ENCODE assay signal across 8 mouse cellular contexts in genomic region chr19:42752363-42752931, GRCm38 (mm10). TPM values are rescaled to one million over a fixed set of nuclear protein-coding genes. Genes with fewer than 3 reads are reported as not detected.
DNase-seq lines count a peak whose midpoint lies in the region.

Gene Pyroxd2 (minus strand): TSS chr19:42752775.

- H3K79me2 ChIP-seq in macrophage (ENCODE audit: inconsistent target): no peaks in the 10 kb centered on the region

- peak; percentile 92 for DNase-seq in adrenal gland, postnatal 14 days
- DNase-seq in embryo, embryonic 11 days: peak; percentile 89
- peak; percentile 84 for DNase-seq in gastrocnemius, postnatal 14 days
- peak; percentile 22 for DNase-seq in hindlimb bud, embryonic 11.5 days (ENCODE audit: extremely low spot score, low read depth, low spot score)
- peak; percentile 19 to 34 for DNase-seq in left cerebral cortex, adult 8-10 months (ENCODE audit: low spot score in 2 of 2)
- DNase-seq in right cerebral cortex, adult 2 months (ENCODE audit: low spot score in 2 of 2): peak; percentile 38 to 55
- peak; percentile 83 to 87 for DNase-seq in urinary bladder, postnatal 4 days (ENCODE audit: low spot score in 2 of 2)

- WGBS in macrophage (ENCODE audit: missing documents): 25% methylated on average over 22 of the region's 22 CpGs

- peak within 1 kb of the TSS; percentile 88 for H3K27ac ChIP-seq in macrophage

- no peaks in the 10 kb centered on the region for H3K36me3 ChIP-seq in macrophage (ENCODE audit: inconsistent target)

- intact Hi-C loops in gastrocnemius, postnatal 14 days (cut with DNase I; ENCODE audit: low total_unique reads): no loop called here

- H3K4me3 ChIP-seq in macrophage (ENCODE audit: inconsistent target): peak within 1 kb of the TSS; percentile 24

RNA-seq across cellular contexts. Expression of gene Pyroxd2, which starts in this region (rescaled TPM):
- 18.5 and 19.8 TPM in 2 replicates for total RNA-seq in adrenal gland, postnatal 14 days (2021)
- 1 to 10 TPM; 1.7 to 2.0 TPM for total RNA-seq in gastrocnemius, postnatal 14 days (2021)
- total RNA-seq in left cerebral cortex, adult 8-10 months (2022): 1 to 10 TPM; 2.9 to 4.0 (median 3.7) TPM
- 10 to 100 TPM in 25 of 26 experiments, 1 to 10 TPM in 1; 9.3 to 53.6 (median 23.2) TPM for total RNA-seq in macrophage (2018; cell fraction: chromatin; rRNA removed)
- 1 to 10 TPM; 1.0 to 4.2 (median 2.5) TPM for total RNA-seq in macrophage (2018; cell fraction: cytosol; rRNA removed)
- 10 to 100 TPM in 14 of 26 experiments, 1 to 10 TPM in 12; 3.2 to 29.1 (median 14.3) TPM for total RNA-seq in macrophage (2018; cell fraction: nucleus; rRNA removed)
- polyA plus RNA-seq in macrophage (2018): 2.1 to 4.3 TPM (median 3.8 TPM) in 3 replicates

Comparison
In these comparisons a context has a peak if more than half of its experiments do, and no peak if none do; other contexts are left out.
1. Peak in every context shown above with its lines: DNase-seq, H3K4me3 ChIP-seq and H3K27ac ChIP-seq.
2. DNase-seq: peak in every context shown above with its lines; median percentile 92 in adrenal gland, postnatal 14 days; 89 in embryo, embryonic 11 days; 85 in urinary bladder, postnatal 4 days; 84 in gastrocnemius, postnatal 14 days; 46 in right cerebral cortex, adult 2 months; 26 in left cerebral cortex, adult 8-10 months; 22 in hindlimb bud, embryonic 11.5 days.